Mouse (Mus musculus) large intestine, adult 2 months (tissue): ENCODE measurements around the gene Vps53. TPM values are rescaled to one million over a fixed set of nuclear protein-coding genes. Genes with fewer than 3 reads are reported as not detected.
"Not testable (repeated sequence)": the region's sequence is repeated elsewhere in the genome, so short reads cannot be mapped to it uniquely, and the experiment has no call there.

Source experiments
- DNase-seq: peaks from one replicate; pipeline ENCODE4 v3.0.0-alpha.2; 2012; ENCODE audit warnings: low read depth, low spot score
- WGBS: fragments of 180-500 bp; shearing (Covaris S2); methylation state at CpG from one replicate; pipeline ENCODE4 v1.1.7; 2018; 5-methylcytosine and 5-hydroxymethylcytosine counted together
- polyA plus RNA-seq: library from polyadenylated mRNA; depleted of rRNA; stranded (reverse); fragments of >200 nt; gene quantifications from 2 replicates; pipeline ENCODE4 v1.2.3, GENCODE M21; 2012

Vps53 gene
- polyA plus RNA-seq, 1 experiment: 34.5 TPM

DNA sequence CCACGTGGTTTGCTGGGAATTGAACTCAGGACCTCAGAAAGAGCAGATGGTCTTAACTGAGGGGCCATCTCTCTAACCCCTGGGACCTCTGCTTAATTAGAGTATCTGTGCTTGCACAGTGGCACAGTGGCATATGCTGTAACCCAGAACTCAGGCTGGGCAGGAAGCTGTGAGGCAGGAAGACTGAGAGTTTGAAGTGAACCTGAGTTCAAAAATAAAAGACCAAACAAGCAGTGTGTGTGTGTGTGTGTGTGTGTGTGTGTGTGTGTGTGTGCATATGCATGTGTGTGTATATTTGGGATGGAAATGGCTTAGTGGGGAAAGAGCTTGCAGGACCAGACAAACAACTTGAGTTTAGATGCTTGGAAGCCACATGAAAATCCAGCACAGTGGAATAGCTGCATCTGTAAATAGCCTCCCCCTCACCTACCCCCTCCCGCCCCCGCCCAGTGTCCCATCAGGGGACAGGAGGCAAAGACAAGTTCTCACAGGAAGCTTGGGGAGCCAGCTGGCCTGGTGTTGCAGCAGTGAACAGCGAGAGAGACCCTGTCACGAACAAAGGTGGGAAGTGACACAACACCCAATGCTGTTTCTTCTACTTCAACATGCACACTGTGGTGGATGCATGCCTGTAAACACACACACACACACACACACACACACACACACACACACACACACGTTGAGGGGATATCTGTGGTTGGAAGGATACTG is 141.7 kb downstream of the Vps53 start:
- DNase-seq: no peak
- WGBS: 79% methylated on average over 6 of the region's 6 CpGs

DNA sequence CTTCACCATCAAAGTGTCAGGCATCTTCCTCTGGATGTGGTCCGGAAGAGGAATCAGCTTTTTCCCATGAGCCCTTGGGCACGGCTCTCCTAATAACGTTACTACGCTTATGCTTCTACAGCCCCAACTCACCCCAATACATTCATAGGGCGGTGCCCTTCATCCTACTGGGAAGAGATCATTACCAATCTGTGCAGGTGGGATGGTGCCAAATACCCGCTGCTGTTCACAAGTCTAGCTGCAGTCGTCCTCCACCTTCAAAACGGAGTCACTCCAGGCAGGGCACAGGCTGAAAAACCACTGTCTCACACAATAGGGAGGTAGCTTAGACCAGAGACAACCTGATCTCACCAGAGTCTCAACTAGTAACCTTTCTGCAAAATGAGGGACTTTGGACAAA is 144.3 kb downstream of the Vps53 start:
- DNase-seq: no peak
- 88% methylated on average over 8 of the region's 8 CpGs for WGBS

DNA sequence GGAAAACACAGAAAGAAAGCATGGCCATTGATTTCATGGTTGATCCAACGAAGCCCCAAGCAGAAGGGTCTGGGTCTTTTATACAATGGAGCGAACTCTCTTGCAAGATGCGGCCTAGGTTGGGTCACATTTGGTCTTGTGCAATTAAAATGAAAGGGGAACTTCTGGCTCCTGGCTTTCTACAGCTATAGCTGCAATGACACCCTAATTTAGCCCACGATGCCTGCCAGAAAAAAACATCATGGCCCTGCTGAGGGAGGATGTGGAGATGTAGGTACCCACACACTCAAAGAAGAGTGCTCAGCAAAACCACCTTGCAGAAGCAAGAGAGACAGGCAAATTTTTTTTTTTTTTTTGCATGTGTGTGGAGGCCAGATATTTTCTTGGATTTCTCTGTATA is 145.6 kb downstream of the Vps53 start:
- WGBS: 93% methylated on average over 4 of the region's 4 CpGs
- no peak for DNase-seq

DNA sequence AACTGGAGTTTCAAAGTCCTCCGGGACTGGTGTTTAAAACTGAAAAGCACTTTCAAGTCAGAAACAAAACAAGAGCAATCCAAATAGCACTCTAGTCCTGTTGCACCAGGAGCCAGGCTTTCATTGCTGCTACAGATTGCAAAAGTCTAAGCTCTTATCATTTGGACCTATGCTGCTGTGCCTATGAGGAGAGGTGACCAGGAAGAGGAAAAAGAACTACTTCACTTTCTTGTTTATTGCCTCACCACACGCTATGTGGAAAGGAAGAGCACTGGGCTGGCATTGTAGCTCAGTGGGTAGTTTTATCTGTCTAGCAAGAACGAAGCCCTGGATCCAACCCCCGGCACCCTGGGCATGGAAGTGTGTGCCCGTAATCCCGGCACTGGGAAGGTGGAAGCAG is 146.1 kb downstream of the Vps53 start:
- WGBS: 61% methylated on average over 6 of the region's 6 CpGs
- DNase-seq: no peak

DNA sequence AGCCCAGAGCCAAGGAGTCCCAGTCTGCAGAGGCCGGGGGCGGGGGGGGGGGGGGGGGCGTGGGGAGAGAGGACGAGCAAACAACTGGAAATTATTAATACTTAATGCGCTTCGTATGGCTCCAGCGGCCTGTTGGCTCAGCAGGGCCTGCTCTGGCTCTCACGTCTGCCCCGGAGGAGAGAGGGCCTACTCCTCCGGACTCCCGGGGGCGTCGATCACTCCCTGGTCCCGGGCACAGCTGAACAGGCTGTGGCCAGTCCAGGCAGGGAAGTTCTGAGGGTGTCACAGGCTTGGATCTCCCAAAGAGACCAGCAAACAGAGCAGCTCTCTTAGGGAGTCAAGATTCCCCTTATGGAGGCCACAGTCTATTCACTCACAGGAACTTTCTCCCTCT is 151.4 kb downstream of the Vps53 start:
- DNase-seq: no peak
- WGBS: 15% methylated on average over 12 of the region's 14 CpGs

DNA sequence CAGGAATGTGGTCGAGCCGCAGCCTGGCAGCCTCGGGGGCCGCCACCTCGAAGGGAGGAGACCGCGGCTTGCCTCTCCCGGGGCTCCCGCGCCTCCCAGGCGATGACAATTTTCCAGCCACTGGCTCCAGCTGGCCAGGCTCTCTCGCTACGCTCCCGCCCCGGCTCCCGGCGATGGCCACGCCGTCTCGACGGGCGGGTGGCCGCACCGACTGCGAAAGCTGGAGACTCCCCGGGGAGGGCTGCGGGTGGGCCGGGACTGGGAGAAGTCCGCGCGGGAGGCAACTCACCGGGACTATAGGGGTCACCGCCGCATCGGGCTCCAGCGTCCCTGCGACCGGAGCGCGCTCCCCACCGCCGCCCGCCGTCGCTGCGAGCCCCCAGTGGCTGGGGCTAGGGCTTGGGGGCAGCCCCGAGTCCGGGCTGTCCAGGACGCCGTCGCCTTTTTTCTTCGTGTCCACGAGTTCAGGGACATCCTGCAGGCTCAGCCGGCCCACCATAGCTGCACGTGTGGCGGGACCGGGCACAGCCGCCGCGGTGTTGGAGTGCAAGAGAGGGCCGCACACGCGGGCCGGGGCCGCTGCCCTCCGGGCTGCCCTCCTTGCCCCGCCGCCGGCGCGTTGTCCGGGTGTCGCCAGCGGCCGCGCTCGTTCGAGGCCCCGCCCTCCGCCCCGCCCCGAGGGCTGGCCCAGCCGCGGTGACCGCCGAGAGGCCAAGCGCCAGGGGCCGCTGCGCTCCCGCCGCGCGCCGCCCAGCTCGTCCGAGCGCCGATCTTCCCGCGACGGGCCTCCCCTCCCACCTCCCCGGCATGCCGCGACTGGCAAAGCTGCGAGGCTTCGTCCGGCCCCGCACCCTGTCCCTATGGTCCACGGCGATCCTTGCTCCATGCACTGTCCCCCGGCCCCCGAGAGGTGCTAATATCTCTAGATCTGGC is 152.0 kb downstream of the Vps53 start, which contains the start of gene Rflnb:
Rflnb (minus strand) TSS at position 644 of the 933 bp plus-strand sequence.
- under 1% methylated on average over 108 of the region's 112 CpGs for WGBS
- peak; percentile 57 for DNase-seq

DNA sequence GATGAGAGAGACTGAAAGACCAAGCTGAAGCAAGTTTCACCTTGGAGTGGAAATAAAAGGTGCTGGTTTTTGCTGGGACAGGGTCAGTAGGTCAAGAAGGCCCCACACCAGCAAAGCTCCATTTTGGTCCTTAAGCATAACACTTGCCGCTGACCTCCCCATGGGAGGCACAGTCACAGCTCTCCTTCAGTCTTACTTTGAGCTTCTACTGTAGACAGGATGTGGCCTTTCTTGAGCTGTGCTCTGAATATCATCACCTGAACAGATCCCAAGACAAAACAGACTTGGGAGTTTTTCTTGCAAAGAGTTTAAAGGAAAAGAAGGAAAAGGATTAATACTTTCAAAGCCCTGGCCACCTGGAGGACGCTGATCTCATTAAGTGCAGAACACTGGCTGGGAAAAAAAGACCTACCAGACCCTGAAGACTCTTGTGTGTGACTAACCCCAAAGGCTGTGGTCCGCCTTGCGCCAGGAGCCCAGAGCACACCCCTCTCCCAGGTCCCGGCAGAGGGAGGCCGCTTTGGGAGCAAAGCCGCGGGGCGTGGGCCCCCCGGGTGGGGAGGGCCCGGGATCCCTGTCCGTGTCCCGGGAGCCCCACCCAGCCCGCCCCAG is 152.8 kb downstream of the Vps53 start:
- no peak for DNase-seq
- WGBS: 8% methylated on average over 14 of the region's 14 CpGs

DNA sequence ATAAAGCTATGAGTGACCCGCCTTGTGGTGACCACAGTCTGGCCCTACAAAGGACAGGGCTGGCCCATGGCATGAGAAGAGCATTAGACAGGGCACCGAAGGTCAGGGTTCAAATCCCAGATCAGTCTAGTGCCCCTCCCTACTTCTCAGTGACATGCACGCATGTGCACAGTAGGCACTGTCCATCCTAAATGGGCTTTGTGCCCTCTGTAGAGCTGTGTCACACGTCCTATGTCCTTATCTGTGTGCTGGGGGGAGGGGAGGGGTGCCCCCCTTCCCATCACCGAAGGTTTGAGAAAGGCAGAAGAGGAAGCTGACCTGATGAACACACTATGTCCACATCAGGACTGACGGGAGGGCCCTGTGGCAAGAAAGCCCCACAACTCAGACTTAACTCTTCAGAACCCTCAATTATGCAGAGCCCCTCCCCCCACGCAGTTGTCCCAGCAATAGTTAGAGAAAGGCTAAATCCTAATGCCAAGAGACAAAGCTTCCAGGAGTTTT is 154.3 kb downstream of the Vps53 start:
- DNase-seq: no peak
- WGBS: 71% methylated on average over 7 of the region's 7 CpGs

DNA sequence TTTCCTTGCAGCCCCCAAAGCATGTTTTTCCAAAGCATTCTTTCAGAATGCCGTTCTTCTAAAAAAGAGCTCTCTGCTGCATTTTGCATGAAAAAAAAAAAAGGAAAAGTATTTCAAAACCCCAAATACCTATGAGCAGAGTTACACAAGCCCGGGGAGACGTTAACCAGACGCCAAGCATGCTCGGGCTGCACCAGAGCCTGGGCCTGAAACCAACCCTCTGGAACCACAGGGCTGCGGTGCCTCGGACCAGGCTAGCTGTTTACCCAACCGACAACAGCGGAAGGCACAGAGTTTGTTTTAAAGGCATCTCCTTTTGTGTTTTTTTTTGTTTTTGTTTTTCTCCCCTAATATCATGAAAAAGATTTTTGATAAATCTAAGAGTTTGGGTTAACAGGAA is 158.5 kb downstream of the Vps53 start:
- no peak for DNase-seq
- WGBS: 82% methylated on average over 9 of the region's 9 CpGs

DNA sequence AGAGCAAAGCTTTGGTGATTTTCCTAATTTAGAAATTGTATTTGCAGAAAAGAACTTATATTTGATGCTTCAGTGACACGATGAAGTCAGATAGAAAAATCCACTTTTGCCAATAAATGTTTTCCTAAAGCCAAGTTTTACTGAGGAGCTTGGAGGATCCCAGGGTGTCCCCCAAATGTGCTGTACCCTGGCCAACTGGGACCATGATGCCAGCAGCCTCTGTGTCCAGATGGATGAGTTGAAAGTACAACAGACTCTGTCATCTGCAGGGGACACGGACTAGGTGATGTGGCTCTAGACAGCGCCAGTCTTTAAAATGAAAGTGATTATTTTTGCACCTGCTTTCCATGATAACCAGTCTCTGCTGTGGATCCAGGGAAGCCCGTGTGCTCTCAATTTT is 159.6 kb downstream of the Vps53 start:
- no peak for DNase-seq
- WGBS: 86% methylated on average over 4 of the region's 4 CpGs

DNA sequence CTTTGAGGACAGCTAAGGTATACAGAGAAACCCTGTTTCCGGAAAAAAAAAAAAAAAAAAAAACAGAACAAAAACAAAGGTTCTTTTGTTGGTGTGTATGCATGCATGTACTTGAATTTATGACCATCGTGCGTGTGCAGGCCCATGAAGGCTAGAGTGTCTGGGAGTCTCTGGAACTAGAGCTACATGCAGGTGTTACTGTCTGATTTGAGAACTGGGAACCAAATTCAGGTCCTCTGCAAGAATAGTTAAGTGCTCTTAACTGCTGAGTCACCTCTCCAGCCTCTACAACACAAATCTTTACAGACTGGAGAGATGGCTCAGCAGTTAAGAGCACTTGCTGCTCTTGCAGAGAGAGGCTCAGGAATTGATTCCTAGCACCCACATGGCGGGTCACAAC is 163.6 kb downstream of the Vps53 start:
- WGBS: 49% methylated on average over 4 of the region's 4 CpGs
- no peak for DNase-seq

DNA sequence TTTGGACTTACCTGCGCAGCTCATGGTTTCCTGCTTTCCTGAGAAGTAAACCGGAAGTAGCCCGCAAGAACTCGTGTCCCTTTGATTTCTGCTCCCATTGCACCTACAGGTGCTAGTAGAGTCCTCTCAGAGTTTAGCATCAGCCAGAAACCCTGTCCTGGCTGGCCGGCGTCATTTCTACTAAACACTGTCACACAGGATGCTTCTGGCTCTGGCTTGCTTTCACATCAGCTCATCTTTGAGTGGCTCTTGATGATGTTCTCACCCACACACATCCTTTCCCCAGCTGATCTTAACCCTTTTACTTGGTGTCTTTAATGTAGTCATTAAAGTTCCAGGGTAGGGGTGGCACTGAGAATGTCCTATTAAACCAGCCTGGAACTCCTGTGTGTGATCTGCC is 164.2 kb downstream of the Vps53 start:
- DNase-seq: no peak
- 84% methylated on average over 6 of the region's 6 CpGs for WGBS

DNA sequence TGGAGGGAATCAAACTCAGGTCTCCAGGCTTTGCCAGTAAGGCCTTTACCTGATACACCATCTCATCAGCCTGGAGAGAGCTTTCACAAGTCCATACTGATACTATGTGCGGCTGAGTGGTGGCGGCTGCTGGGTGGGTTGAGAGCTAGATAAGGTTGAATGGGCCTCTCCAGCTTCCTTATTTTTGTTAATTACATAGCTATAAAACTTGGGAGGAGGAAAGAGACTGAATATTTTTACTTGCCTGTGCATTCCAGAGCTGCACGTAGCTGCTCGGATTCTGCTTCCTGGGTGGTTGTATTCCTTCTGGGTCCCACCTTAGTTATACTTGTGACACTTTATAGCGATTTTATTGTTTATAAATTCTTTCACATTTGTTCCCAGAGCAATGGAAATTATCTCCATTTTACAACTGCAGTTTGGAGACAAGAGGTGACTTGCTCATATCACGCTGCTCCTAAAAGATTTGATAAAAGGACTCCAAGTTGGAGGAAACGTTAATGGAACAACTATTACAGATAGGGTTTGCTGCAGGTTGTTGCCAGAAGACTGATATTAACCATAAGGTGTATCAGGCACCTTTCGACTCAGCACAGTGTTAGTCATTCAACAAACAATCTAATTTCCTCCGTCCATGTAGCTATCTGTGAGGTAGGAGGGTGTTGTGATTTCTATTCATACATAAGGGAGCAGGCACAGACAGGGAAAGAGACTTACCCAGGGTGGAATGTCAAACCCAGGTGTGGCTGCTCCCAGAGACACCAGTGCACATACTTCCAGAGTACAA is 168.4 kb downstream of the Vps53 start:
- DNase-seq: peak; percentile 76
- 29% methylated on average over 9 of the region's 9 CpGs for WGBS

DNA sequence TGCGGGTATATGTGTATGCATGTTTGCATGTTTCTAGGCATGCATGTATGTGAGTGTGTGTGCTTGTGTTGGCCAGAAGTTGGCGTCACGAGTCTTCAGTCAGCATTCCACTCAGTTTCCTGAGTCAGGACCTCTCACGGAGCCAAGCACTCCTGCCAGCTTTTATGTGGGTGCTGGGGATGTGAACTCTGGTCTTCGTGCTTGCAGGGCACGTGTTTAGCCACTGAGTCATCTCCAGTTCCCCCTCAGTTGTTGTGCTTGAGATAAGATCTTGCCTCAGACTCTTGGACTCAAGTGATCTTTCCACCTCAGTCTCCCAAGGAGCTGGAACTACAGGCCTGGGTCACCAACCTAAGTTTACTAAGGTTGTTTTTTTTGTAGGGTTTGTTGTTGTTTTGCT is 170.3 kb downstream of the Vps53 start:
- no peak for DNase-seq
- WGBS: 61% methylated on average over 6 of the region's 6 CpGs

DNA sequence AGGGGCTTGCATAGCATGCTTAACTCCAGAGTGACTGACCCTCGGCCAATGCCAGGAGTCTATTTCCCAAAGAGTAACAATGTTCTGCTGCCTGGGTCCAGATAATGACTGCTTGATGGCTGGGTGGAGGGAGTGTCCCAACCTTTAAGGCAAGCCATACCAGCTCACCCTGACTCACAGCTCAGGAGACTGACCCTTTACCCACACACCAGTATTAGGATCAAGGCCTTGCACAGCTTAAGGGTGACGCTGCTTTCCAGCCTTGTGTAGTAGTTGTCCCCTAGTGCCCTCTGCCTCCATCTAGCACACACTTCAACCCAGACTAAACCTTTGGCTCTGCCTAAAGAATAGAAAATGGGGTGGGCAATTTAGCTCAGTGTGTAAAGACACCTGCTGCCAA is 171.3 kb downstream of the Vps53 start:
- 73% methylated on average over 2 of the region's 2 CpGs for WGBS
- no peak for DNase-seq

DNA sequence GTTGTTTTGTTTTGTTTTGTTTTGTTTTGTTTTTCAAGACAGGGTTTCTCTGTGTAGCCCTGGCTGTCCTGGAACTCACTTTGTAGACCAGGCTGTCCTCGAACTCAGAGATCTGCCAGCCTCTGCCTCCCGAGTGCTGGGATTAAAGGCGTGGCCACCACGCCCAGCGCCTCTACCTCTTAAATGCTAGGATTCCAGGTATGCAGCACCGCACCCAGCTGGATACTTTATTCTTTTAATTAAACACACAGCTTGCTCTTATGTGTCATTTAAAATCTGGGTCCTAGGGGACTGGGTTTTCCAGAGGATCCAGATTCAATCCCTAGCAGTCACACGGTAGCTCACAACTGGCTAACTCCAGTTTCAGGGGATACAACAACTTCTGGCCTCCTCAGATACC is 175.2 kb downstream of the Vps53 start:
- DNase-seq: not testable (repeated sequence)
- 88% methylated on average over 7 of the region's 7 CpGs for WGBS

DNA sequence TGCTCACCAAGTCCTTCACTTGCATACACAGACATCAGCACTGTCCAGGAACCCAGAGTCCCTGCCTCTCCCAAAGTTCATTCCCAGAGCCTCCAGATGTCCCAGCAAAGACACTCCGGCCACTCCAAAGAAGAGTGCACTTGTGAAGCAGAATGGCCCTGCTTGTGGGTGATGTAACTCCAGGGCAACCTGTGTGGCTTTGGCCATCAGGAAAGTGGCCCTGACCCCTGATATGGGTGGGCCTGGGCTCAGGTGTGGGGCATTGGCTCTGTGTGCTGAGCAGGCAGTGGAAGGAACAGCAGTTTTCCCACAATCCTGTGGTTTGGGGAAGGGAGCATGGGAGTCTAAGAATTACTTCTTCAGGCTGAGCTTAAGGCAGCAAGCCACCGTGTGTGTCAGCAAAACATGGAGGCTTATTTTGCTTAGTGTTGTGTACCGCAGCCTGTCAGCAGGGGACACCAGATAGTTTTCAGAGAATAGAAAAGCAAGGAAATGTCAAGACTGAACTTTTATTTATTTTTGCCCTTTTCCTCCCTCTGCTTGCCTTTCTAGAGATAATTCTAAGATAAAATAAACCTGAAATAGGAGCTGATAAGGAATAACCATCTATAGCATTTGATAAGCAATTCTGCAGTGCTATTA is 178.1 kb downstream of the Vps53 start:
- 60% methylated on average over 3 of the region's 3 CpGs for WGBS
- DNase-seq: no peak

DNA sequence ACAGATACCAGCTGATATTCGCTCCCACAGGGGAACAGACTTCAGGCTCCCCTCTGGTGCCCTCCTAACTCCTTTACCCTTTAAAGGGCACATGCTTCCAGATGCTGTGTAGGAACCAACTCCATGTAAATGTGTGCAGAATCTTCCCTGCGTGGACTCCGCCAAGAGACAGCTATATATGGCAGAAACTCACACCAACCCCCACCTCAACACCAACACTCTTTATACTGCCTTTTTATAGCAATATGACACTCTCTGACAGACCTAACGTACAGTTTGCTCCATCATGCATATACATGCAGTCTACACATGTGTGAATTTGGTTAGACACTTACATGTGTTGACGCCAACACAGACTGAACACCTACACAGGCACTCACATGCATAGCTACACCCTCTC is 178.7 kb downstream of the Vps53 start:
- 86% methylated on average over 5 of the region's 5 CpGs for WGBS

More for the DNA sequence above, 178.7 kb downstream of the Vps53 start:
- no peak for DNase-seq
